Mouse (Mus musculus) cerebellum, adult 2 months (tissue): ENCODE measurements at regions not wholly inside any gene's neighbourhood (a gene's known extent, or its start where the extent isn't known, plus 50 kb on each side); places are given as distances from the start of the nearest gene placed in this dataset.

ENCODE experiments used
- CTCF ChIP-seq: fragments of 200-500 bp; IDR thresholded peaks from 2 replicates; pipeline ENCODE4 v1.5.1; 2011; ENCODE audit warnings: low read depth, mild to moderate bottlenecking, control low read depth, low read length, moderate library complexity, borderline replicate concordance; ENCODE audit not compliant: insufficient read depth
- POLR2A ChIP-seq: fragments of 200-500 bp; IDR thresholded peaks from 2 replicates; pipeline ENCODE4 v1.6.1; 2011; ENCODE audit warnings: low read length, control low read depth, borderline replicate concordance; ENCODE audit not compliant: insufficient read depth

DNA sequence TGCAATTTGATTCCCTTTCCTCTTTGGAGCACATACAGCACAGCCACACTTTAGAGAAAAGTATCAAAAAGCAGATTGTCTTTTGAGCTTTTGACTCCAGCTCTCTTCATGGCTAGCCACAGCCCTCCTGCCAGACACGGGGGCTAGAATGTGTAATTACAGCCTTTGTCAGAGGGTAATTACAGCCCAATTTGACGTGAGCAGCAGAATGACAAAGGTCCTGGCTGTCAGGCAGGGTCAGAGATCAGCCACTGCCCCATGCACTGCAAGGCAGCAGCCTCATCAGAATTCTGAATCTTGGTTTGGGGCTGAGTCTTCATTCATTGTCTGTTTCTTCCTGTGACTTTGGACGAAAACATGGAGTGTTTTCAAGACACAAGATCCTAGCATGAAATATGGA is 95.7 kb upstream of the Ednrb start:
- TF ChIP-seq CTCF (no peak), POLR2A (no peak)
